Mouse (Mus musculus) left cerebral cortex, postnatal 10 days (tissue): ENCODE measurements around the gene Zrsr1. TPM values are rescaled to one million over a fixed set of nuclear protein-coding genes. Genes with fewer than 3 reads are reported as not detected.

Experiments
- total RNA-seq, 2 experiments: library from RNA; stranded (reverse); gene quantifications; 2 replicates each; pipeline ENCODE4 v1.2.3; 2021

Gene Zrsr1
- total RNA-seq, 2 experiments from 2014 or later: 46.9 to 50.4 TPM

Other genes starting within 250 kb of the Zrsr1 start
- gene B3gnt2, start 111.0 kb upstream of the Zrsr1 start, total RNA-seq: 10 to 100 TPM in 1 of 2 experiments, 1 to 10 TPM in 1; 8.1 to 16.0 TPM
- gene Gm28048, start 10.1 kb downstream of the Zrsr1 start, total RNA-seq: 1 to 10 TPM; 6.9 to 7.5 TPM
- gene Commd1, start 10.4 kb downstream of the Zrsr1 start, total RNA-seq: 10 to 100 TPM; 52.0 to 52.3 TPM
- gene Cct4, start 18.5 kb downstream of the Zrsr1 start, total RNA-seq: 100 to 1,000 TPM; 129 to 131 TPM
- gene Fam161a, start 35.5 kb downstream of the Zrsr1 start, total RNA-seq: 1 to 10 TPM; 3.1 to 3.7 TPM